Mouse (Mus musculus) midbrain, embryonic 16.5 days (tissue): ENCODE data around the gene Pgls. TPM values are rescaled to one million over a fixed set of nuclear protein-coding genes. Genes with fewer than 3 reads are reported as not detected.

Source experiments
- ATAC-seq: fragments of 200-750 bp; cut with Nextera tagmentation; 2 replicates; pipeline ENCODE4 v1.8.0; 2017; ENCODE audit warnings: moderate TSS enrichment
- H3K27ac ChIP-seq: fragments of 300-500 bp; sonication (generic); 2 replicates; pipeline ENCODE4 v1.5.1; 2014; ENCODE audit warnings: mild to moderate bottlenecking, low read length, mixed read lengths
- H3K27me3 ChIP-seq: fragments of 300-500 bp; sonication (generic); 2 replicates; pipeline ENCODE4 v1.6.1; 2014; ENCODE audit warnings: low read depth, low read length, mixed read lengths; ENCODE audit not compliant: control insufficient read depth, insufficient read depth
- H3K36me3 ChIP-seq: fragments of 300-500 bp; sonication (generic); 2 replicates; pipeline ENCODE4 v1.6.1; 2014; ENCODE audit warnings: mild to moderate bottlenecking, low read length, moderate library complexity, mixed read lengths; ENCODE audit not compliant: control insufficient read depth, insufficient read depth
- H3K4me1 ChIP-seq: fragments of 300-500 bp; sonication (generic); 2 replicates; pipeline ENCODE4 v1.6.1; 2014; ENCODE audit warnings: mild to moderate bottlenecking, low read length, mixed read lengths; ENCODE audit not compliant: control insufficient read depth, insufficient read depth
- H3K4me2 ChIP-seq: fragments of 300-500 bp; sonication (generic); 2 replicates; pipeline ENCODE4 v1.6.1; 2014; ENCODE audit warnings: mild to moderate bottlenecking, low read length, mixed read lengths
- H3K4me3 ChIP-seq: fragments of 300-500 bp; sonication (generic); 2 replicates; pipeline ENCODE4 v1.5.1; 2014; ENCODE audit warnings: low read depth, mild to moderate bottlenecking, low read length, moderate library complexity, mixed read lengths
- H3K9ac ChIP-seq: fragments of 300-500 bp; sonication (generic); 2 replicates; pipeline ENCODE4 v1.6.1; 2014; ENCODE audit warnings: low read depth, low read length, mixed read lengths
- H3K9me3 ChIP-seq: fragments of 300-500 bp; sonication (generic); replicated peaks from 2 replicates; pipeline ENCODE4 v1.6.1; 2014; ENCODE audit warnings: mild to moderate bottlenecking, low read length, mixed read lengths; ENCODE audit not compliant: control insufficient read depth, poor library complexity, severe bottlenecking
- WGBS: fragments of 180-500 bp; shearing (Covaris S2); extraction: QIAGEN DNeasy Blood & Tissue Kit; methylation state at CpG from one replicate; pipeline ENCODE4 v1.1.7; 2014; 5-methylcytosine and 5-hydroxymethylcytosine counted together
- polyA plus RNA-seq: library from polyadenylated mRNA; unstranded; fragments of >200 nt; fragmentation: Nextera tagmentation; extraction: Ambion mirVana; gene quantifications from 2 replicates; pipeline ENCODE4 v1.2.1, GENCODE M21; 2015

The Pgls gene
- polyA plus RNA-seq, 1 experiment from 2014 or later = 237 TPM

GRCm38 (mm10) chr8:71574426-71574825 is 17.6 kb upstream of the Pgls start:
- Histone ChIP-seq H3K4me1 (peaks cover 19% of the 10 kb centered on the region), H3K27me3 (no peaks in the 10 kb centered on the region), H3K4me2 (no peak overlapping the region), H3K27ac (no peak overlapping the region), H3K36me3 (0 out of 2 replicates have a peak, but pooled peaks cover under 1% of the 10 kb centered on the region), H3K9ac (no peak overlapping the region), H3K4me3 (no peak overlapping the region), H3K9me3 (no peaks in the 10 kb centered on the region)
- WGBS = 76% methylated on average over 7 of the region's 7 CpGs
- no peak for ATAC-seq

DNA sequence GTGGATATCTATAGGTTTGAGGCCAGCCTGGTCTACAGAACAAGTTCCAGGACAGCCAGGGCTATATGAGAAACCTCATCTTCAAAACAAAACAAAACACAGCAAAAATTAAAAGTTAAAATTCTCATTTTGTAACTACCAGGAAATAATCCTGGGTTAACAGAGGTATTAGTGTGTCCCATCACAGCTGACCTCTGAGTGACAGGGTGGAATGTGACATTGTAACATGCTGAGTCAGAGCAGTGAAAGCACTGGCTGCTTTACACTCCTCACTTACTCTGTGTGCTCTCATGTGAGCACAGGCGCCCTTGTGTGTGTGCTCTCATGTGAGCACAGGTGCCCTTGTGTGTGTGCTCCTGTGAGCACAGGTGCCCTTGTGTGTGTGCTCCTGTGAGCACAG is 17.0 kb upstream of the Pgls start:
- H3K27me3 ChIP-seq = no peaks in the 10 kb centered on the region
- 91% methylated on average over 1 of the region's 1 CpGs for WGBS
- H3K27ac ChIP-seq = no peak overlapping the region
- H3K4me1 ChIP-seq = peaks cover 19% of the 10 kb centered on the region
- H3K9me3 ChIP-seq = no peaks in the 10 kb centered on the region
- no peak overlapping the region for H3K9ac ChIP-seq
- ATAC-seq = no peak
- no peak overlapping the region for H3K4me2 ChIP-seq
- H3K36me3 ChIP-seq = 0 out of 2 replicates have a peak, but pooled peaks cover 2% of the 10 kb centered on the region
- no peak overlapping the region for H3K4me3 ChIP-seq

- WGBS = 71% methylated on average over 4 of the region's 4 CpGs
- Histone ChIP-seq H3K9ac (no peak overlapping the region), H3K4me3 (no peak overlapping the region), H3K9me3 (no peaks in the 10 kb centered on the region), H3K4me1 (peaks cover under 1% of the 10 kb centered on the region; the same call in 1 of the 2 replicates), H3K4me2 (no peak overlapping the region), H3K36me3 (peaks cover 13% of the 10 kb centered on the region; the same call in 1 of the 2 replicates), H3K27me3 (no peaks in the 10 kb centered on the region), H3K27ac (no peak overlapping the region)
- ATAC-seq = no peak
Measured at GRCm38 (mm10) chr8:71577856-71578387, 14.1 kb upstream of the Pgls start.

DNA sequence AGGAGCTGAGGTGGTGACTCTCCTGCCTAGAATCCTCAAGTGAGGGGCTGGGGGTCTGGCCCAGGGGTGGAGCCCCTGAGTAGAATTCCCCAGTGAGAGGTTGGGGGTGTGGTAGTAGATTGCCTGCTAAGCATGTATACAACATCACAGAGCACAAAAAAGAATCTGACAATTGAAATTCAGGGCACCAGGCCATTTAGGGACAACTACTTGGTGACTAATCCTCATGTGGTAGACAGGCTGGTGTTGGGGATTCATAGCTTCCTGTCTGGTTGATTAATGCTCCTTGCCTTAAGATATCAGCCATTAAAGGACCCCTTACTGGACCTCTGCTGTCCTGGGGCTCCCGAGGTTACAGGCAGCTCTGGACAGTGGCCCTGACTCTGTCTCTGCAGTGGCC is 13.0 kb upstream of the Pgls start:
- Histone ChIP-seq H3K36me3 (peaks cover 16% of the 10 kb centered on the region), H3K4me1 (no peaks in the 10 kb centered on the region), H3K4me3 (no peak overlapping the region), H3K27ac (no peak overlapping the region), H3K9me3 (no peaks in the 10 kb centered on the region), H3K27me3 (no peaks in the 10 kb centered on the region), H3K9ac (no peak overlapping the region), H3K4me2 (no peak overlapping the region)
- ATAC-seq = no peak
- 79% methylated on average over 1 of the region's 1 CpGs for WGBS

- H3K27me3 ChIP-seq = no peaks in the 10 kb centered on the region
- H3K27ac ChIP-seq = no peak overlapping the region
- no peaks in the 10 kb centered on the region for H3K9me3 ChIP-seq
- peak overlapping the region; percentile 20; the same call in 1 of the 2 replicates for H3K9ac ChIP-seq
- H3K4me1 ChIP-seq = no peaks in the 10 kb centered on the region
- no peak overlapping the region for H3K4me2 ChIP-seq
- peaks cover 21% of the 10 kb centered on the region for H3K36me3 ChIP-seq
- WGBS = 80% methylated on average over 13 of the region's 14 CpGs
- H3K4me3 ChIP-seq = no peak overlapping the region
- ATAC-seq = 0 out of 2 replicates have a peak, but pooled peaks have one; percentile 23
Measured at GRCm38 (mm10) chr8:71579476-71579875, 12.5 kb upstream of the Pgls start.

DNA sequence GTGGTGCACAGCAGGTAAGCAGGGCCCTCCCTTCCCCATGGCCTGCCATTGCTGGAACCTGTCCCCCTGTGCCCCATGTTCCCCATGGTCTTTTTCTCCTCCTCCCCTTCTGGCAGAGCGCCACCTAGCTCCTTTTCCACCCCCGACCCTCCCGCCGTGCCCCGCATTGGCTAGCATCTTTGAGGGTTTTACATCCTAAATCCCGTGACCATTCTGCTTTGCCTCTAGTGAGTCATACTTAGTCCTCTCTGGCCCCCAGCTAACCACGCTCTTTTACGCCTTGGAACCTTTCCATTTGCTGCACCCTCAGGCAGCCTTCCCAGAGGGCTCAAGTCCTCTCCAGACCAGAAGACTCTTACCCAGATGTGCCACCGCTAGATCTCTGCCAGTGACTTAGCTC is 11.8 kb upstream of the Pgls start:
- no peak overlapping the region for H3K4me3 ChIP-seq
- 19% methylated on average over 9 of the region's 9 CpGs for WGBS
- no peaks in the 10 kb centered on the region for H3K27me3 ChIP-seq
- no peaks in the 10 kb centered on the region for H3K9me3 ChIP-seq
- H3K4me2 ChIP-seq = no peak overlapping the region
- no peak overlapping the region for H3K9ac ChIP-seq
- no peak overlapping the region for H3K27ac ChIP-seq
- H3K4me1 ChIP-seq = no peaks in the 10 kb centered on the region
- ATAC-seq = peak; percentile 36; the same call in 1 of the 2 replicates
- peaks cover 24% of the 10 kb centered on the region for H3K36me3 ChIP-seq

GRCm38 (mm10) chr8:71586891-71587290 is 5.1 kb upstream of the Pgls start:
- Histone ChIP-seq H3K9me3 (no peaks in the 10 kb centered on the region), H3K27ac (no peak overlapping the region), H3K4me2 (no peak overlapping the region), H3K27me3 (no peaks in the 10 kb centered on the region), H3K4me3 (no peak overlapping the region), H3K4me1 (peaks cover 10% of the 10 kb centered on the region), H3K36me3 (peaks cover 16% of the 10 kb centered on the region), H3K9ac (no peak overlapping the region)
- no peak for ATAC-seq
- 73% methylated on average over 2 of the region's 2 CpGs for WGBS

GRCm38 (mm10) chr8:71588762-71589161 is 3.2 kb upstream of the Pgls start:
- Histone ChIP-seq H3K4me3 (no peak overlapping the region), H3K4me2 (no peak overlapping the region), H3K27me3 (no peaks in the 10 kb centered on the region), H3K36me3 (peaks cover 16% of the 10 kb centered on the region), H3K4me1 (peaks cover 21% of the 10 kb centered on the region), H3K9me3 (no peaks in the 10 kb centered on the region), H3K27ac (no peak overlapping the region), H3K9ac (no peak overlapping the region)
- no peak for ATAC-seq
- 64% methylated on average over 3 of the region's 3 CpGs for whole genome bisulfite sequencing

GRCm38 (mm10) chr8:71591017-71591416 is 959 bp upstream of the Pgls start:
- peak overlapping the region; percentile 97 for H3K9ac ChIP-seq
- no peaks in the 10 kb centered on the region for H3K9me3 ChIP-seq
- peaks cover 21% of the 10 kb centered on the region for H3K4me1 ChIP-seq
- H3K36me3 ChIP-seq = no peaks in the 10 kb centered on the region
- no peak for ATAC-seq
- H3K4me2 ChIP-seq = peak overlapping the region; percentile 99
- 30% methylated on average over 5 of the region's 5 CpGs for WGBS
- H3K27ac ChIP-seq = peak overlapping the region; percentile 99
- no peaks in the 10 kb centered on the region for H3K27me3 ChIP-seq
- peak overlapping the region; percentile 86 for H3K4me3 ChIP-seq
